Mouse (Mus musculus) layer of hippocampus, postnatal 14 days (tissue): ENCODE results near the gene Mdk. TPM values are rescaled to one million over a fixed set of nuclear protein-coding genes. Genes with fewer than 3 reads are reported as not detected.

Source experiments
- DNase-seq, 2 experiments: peaks; one replicate each; pipeline ENCODE4 v3.0.0; 2021 to 2022; ENCODE audit warnings: low spot score in 2 of 2, mixed read lengths in 1 of 2
- long read RNA-seq, 2 experiments: library from polyadenylated mRNA; stranded (forward); transcript quantifications; one replicate each; pipeline ENCODE4 v2.0.0; 2021
- total RNA-seq, 2 experiments: library from RNA; stranded (reverse); gene quantifications; 2 replicates each; pipeline ENCODE4 v1.2.3; 2021

The Mdk gene
- 10 to 100 TPM; 39.5 to 40.9 TPM for total RNA-seq
- long read RNA-seq, experiment 1, transcript Mdk-202 (5 exons, 773 nt): major isoform, 6 of 12 reads
- long read RNA-seq, experiment 1, partial matches to known transcripts: 4 of 12 reads
- long read RNA-seq, experiment 1, other reads (novel, unspliced or antisense): 1 of 12 reads
- long read RNA-seq, experiment 2, transcript Mdk-202 (5 exons, 773 nt): major isoform, 19 of 31 reads
- long read RNA-seq, experiment 2, partial matches to known transcripts: 8 of 31 reads
- long read RNA-seq, experiment 2, other reads (novel, unspliced or antisense): 2 of 31 reads

DNA sequence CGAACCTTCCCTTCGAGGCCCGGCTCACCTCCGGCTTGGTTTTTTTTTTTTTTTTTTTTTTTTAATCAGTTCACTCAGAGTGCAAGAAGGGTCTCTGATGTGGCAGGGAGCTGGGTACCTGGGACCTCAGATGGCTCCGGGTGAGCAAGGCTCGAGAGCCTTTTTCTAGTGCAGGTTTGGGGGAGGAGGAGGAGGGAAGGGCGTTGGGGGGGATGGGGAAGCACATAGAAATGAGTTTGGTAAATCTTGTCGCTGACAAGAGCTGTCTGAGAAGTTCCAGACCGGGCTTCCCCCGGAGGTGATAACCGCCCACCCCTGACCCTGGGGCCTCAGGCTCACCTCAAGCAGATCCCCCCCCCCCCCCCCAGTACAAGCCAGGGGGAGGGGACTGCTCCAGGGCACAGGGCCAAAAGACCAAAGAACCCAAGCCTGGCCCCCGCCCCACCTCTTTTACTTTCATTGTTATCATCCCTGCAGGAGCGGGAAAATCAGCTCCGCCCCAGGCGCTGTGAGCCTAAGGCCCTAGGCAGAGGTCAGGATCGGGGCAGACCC, at the start of gene Mdk:
Mdk (minus strand) TSS at position 138 of the 552 bp plus-strand sequence.
- DNase-seq: no peak

DNA sequence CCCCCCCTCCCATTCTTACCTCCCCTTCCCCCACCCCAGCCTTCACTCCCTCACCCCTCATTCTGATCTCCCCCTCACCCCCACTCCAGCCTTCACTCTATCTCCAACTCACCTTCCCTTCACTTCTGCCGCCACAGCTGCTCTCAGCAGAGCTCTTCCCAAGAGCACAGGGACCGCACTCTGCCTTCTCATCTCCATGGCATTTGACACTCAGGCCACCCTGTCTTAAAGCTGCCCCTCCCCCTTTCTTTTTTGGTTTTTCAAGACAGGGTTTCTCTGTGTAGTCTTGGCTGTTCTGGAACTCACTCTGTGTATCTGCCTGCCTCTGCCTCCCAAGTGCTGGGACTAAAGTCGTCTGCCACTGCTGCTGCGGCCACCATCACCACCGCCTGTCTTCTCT, 48.7 kb upstream of the Mdk start:
- DNase-seq: no peak

DNA sequence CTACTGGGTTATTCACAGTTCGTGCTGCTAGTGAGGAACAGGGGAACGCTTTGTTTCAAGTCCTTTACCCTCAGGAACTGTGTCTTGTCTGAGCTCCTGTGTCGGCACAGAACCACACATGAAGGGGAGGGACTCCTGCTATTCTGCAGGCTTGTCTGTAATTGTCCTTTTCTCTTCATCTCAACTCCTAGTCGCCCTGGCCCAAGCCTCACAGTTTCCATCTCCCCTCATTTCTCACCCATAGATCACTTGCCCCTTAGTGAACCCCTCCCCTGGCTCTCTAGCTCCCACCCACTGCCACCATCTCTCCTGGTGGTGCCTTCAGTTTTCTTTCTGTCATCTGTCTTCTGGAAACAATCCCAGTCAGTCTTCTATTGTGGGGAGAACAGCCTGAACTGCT, 48.1 kb upstream of the Mdk start:
- no peak for DNase-seq

DNA sequence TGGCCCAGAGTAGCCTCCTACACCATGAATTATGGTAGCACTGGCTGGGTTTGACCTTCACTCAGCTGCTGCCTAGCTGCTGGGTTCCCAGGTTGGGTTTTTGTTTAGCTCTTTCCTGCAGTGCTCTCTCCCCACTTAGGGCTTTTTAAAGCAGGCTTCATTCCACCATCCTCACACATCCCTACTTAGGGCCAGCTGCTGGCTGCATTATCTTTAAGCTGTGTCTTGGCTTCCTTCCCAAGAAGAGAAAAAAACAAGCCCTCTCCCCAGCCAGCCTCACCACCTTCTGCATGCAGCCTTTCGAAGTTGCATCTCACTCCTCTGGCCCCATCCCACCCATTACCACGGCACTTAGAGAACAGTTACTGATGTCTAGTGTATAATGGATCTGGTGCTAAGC, 46.5 kb upstream of the Mdk start:
- no peak for DNase-seq

- DNase-seq: no peak
These were observed 45.9 kb upstream of the Mdk start for GRCm38 (mm10) chr2:91977960-91978359.

DNA sequence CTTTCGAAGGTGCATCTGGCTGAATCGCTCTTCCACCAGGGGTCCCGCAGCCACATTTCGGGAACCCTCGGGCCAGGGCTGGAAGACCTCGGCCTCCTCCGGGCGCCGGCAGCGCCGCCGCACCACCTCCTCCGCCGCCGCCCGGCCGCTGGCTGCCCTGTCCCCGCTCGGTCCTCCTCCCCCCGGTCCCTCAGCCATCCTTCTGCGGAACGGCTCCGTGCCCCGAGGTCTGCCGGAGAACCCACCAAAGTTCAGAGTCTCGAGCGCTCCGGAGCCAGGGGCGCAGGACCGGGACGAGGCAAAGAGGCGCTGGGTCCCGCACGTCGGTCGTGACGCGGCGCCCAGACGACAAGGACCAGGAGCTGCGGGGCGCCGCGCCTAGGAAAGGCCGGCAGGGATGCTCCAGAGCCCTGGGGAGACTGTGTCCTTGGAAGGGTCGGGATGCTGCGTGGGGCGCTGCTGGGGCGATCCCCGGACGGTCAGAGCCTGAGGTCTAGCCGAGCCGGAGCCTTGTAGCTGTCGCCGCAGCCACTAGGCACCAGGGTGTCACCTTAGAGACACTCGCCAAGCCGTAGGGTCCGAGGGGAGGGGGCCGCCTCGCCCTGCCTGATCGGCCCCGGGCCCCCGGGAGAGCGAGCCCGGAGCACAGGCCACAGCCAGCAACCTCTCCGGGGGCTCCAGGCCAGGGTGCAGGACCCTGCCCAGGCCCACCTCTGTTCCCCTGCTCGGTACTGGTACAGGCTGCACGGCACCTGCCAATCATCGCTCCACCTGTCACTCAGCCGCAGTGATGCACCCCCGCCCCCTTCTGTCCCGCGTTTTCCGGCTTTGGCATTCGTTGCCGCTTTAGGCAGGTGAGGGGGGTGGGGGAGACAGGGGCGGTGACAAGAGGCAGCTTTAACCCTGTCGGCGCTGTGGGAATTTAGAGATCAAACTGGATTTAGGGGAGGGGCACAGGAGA, 43.8 kb upstream of the Mdk start, which contains the start of gene Dgkz:
Dgkz (minus strand) TSS at position 284 of the 961 bp plus-strand sequence.
- DNase-seq: no peak

DNA sequence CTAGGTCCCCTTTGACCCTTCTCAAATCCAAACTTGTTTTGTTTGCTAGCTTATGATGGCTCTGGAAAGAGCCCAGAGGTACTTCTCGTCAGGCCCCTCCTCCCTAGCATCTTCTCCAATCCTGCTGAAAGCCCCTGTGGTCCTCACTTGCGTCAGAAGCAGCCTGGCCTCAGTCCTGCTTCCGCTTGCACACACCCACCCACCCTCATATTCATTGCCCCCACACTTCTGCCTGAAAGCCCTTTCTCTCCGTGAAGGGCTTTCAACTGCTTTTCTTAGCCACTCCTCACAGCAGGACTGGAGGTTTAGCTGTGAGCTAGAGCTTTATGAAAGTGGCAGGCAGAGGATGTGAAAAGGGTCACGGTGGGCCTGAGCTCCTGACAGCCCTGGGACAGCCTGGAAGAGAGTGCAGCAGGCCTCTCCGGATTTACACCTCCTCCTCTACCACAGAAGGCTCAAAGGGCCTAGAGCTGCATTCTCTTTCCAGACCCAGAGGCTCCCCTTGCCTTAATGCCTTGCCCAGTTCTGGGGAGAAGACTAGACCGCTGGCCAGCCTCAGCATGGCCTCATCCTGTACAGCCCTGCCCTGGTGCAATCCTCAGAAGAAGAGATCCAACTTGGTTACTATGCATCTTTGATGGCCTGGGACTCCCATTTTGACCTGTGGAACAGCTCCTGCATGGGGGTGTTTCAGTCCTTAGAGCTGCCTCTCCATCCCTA, 41.5 kb upstream of the Mdk start:
- DNase-seq: no peak

DNA sequence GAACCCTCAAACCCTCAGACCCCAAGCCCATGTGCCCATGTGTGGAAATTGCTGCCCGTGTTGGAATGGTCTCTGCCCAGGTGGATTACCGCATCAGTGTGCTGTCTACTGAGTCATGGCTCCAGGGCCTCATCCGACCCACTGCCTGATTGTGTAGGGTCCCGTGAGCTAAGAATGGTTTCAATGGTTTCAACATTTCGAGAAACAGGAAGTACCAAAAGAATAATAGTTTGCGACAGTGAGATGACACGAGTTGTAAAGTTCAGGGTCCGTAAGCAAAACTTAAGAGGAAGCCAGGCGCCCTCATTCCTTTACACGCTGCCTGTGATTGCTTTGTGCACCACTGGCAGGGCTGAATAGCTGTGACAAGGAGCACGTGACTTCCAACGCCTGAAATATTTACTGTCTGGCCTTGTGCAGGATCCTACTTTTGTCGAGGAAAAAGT, 40.0 kb upstream of the Mdk start:
- DNase-seq: no peak

DNA sequence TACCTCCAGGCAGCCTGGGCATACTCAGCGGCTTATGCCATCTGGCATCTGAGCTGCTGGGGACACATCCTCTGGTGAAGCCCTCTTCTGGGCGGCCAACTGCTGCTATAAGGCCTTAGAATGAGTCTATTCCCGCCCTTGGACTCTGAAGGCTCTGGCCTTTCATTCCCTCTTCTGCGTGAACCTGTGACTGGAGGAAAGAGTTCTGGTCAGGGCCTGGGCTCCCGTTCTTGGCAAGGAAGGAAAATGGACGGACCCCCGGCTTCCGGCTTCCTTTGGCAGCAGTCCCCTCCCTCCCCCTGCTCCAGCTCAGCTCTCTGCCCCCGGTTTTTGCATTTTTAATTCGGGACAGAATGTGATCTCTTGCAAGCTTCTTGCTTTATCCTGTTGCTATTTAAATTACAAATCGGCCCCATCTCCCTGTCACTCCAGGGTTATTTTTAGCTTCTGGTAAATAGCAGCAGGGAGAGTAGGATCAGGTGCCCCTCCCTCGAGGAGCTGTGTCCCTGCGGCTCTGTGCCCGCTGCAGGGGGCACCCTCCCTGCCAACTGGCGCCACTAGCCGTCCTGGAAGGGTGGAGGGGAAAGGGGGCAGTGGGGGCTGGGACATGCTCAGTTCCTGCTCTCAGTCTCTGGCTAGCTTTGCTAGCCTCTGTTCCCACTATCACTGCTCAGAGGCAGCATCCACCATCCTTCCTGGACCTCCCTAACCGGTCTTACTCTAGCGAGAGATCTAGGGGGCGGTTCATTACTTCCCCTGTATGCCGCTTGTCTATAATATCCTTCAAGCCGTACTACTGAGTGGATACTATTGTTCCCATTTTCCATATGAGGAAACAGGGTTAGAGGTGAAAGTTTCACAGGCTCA, 39.4 kb upstream of the Mdk start:
- DNase-seq: peak; percentile 68 to 74

DNA sequence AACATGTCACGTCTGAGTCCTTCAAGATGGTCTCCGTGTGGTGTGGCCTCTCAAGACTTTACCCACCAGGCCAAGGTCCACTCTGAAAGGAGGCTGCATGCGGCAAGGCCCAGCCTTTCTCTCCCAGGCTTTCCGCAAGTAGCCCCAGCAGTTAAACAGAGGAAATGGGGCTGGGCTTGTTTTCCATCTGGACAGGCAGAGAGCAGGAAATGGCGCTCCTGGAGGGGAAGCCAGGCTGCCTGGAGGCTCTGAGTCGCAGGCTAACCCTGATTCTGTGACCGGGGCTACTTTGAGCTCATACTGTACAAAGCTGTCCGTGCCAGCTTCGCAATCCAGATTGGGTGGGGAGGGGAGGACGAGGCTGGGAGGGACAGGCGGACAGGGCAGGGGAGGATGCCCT, 35.9 kb upstream of the Mdk start:
- no peak for DNase-seq

DNA sequence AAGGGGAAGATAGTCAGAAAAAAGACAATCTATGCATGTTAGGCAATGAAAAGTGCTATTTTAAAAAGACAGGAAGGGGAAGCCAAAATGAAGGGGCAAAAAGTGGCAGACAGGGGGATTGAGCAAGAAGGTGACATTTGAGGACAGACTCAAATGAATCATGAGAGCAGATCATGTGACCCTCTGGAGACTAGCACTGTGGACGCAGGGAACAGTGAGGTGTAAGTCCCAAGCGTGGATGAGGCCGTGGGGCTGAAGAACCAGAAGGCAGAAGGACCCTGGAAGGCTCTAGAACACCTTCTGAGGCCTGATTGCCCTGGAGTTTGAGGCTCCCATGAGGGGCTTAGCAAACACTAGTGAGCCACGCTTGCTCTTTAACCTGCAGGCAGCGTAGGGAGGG, 34.3 kb upstream of the Mdk start:
- no peak for DNase-seq

- no peak for DNase-seq
These were observed 33.3 kb upstream of the Mdk start for GRCm38 (mm10) chr2:91965417-91965816.

- DNase-seq: no peak
These were observed 32.6 kb upstream of the Mdk start for GRCm38 (mm10) chr2:91964610-91965204.

DNA sequence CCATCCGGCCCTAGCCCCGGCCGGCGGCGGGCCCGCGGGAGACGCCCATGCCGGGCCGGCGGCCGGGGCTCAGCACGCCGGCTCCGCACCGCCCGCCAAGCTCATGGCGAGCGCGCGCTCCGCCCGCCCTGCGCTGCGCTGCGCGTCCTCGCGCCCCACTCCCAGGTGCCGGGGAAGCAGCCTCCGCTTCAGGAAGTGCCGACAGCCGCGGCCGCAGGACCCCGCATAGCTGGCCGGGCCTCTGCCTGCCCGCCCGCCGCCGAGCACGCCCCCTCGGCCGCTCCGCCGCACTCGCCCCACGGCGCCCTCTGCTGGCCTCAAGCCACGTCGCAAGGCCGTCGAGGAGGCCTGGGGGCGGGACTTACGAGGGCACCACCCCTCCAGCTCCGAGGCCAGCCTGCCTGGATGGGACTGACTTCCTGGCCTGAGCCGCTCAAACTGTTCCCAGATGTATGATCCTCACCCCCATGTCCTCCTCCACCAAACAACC, 31.4 kb upstream of the Mdk start:
- peak; percentile 92 to 94 for DNase-seq

DNA sequence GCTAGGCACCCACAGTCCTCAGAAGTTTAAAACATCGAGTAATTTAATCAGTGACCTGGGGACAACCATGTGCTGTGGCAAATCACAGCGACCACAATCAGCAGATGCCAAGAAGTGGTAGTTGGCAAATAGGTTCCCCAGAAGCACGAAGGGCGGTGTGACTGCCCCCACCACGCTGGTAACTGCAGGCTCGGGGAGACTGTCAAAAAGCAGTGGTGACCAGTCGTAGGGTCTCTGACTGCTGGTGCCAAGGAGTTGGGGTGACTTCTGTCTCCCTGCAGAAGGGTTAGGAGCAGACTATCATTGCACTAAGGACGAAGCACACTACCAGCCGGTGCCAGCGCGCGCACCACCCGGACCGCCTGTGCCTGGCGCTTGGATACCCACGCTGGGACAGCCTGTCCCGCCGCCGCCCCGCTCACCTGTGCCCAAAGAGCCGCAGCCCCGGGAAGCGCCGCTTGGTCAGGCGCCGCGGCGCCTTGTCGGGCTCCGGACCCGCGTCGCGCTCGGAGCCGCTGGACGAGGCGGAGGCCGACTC, 30.8 kb upstream of the Mdk start:
- DNase-seq: no peak

DNA sequence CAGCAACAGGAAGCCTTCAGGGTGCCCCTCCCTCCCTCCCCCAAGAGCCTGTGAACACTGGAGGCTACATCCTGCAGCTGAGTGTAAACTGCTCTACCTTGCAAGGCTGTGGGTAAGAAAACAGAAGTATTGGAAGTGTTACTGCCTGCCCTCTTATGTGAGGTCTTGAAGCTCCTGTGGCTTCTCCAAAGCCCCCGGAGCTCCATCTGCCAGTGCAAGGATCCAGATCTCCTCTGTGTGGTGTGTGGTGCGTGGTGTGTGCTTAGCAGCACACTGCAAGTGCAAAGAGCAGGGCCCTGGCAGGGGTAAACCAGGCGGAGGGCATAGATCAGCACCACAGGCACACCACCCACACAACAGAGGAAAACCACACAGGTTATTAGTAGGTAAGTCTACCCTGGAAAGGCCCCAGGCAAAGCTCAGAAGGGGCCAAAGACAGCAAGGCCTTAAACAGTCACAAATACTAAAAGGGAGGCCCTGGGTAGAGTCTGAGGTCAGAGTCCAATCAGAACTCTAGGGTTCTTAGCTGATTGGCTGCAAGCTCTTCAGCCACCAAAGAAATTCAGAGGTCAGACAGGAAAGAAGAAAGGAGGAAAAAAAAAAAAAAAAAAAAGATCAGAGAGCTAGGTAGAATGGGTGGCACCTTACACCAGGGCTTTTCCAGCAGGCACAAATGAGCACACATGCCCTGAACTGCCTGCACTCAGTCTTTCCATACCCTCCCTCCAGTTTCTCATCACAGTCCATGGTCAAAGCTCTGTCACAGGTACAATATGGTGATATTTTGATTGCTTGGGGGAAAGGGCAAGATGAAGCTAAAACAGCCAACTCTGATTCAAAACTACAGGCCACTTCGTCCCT, 30.0 kb upstream of the Mdk start:
- DNase-seq: no peak

- no peak for DNase-seq
These were observed 28.4 kb upstream of the Mdk start for GRCm38 (mm10) chr2:91960459-91960858.
